Mouse (Mus musculus) lung, postnatal 0 days (tissue): Measurements from ENCODE around the gene Plpp3.

Source experiments
- CTCF ChIP-seq: IDR thresholded peaks from 2 replicates; pipeline ENCODE4 v1.5.1; 2016; ENCODE audit warnings: antibody characterized with exemption, mild to moderate bottlenecking
- EP300 ChIP-seq: IDR thresholded peaks from 2 replicates; pipeline ENCODE4 v1.6.1; 2016; ENCODE audit warnings: antibody characterized with exemption, mild to moderate bottlenecking, control low read depth

DNA sequence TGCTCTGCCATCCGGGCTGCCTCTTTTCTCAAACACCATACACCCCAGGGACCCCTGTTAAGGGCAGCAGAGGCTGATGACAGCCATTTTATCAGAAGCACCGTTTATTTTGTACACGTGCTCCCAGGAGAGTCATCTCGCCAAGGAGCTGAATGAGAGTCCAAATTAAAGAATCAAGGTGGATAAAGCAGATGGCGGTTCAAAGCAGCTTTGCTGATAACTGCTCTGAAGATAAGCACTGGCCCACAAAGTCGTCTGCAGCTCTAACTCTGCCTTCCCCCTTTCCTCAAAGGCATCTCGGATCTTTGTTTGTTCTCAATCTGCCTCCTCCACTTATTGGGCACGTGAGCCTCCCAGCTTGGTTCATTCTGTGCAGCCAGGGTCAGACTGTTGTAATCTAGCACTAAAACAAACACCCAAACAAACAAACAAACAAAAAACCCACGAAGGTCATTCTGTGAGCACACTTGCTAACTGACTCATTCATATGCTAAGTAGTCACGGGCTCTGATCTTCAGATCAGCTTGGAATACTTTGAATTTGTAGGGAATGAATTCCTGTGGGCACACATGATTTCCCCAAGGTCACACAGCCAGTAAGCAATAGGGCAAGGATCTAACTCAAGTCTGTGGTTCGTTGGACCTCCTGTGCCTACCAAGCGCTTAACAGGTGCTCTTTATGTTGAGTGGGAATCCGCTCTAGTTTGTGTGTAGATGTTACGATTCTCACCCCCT lies 119.1 kb downstream of the Plpp3 start:
- TF ChIP-seq CTCF (no peak), EP300 (no peak)
